Mouse (Mus musculus): ENCODE measurements around the gene Utrn.

- TF ChIP-seq POLR2A (IDR thresholded peaks at IDR 0.05; ENCODE audit: insufficient read length, low read depth) (no peak), POLR2AphosphoS2 (IDR thresholded peaks at IDR 0.05; ENCODE audit: insufficient read length, low read depth) (no peak), MAX (IDR thresholded peaks at IDR 0.05; ENCODE audit: low read depth) (no peak), MYOG (IDR thresholded peaks at IDR 0.05; ENCODE audit: control insufficient read depth in 1 of 3, insufficient read depth in 1 of 3, insufficient read length in 2 of 3, low read depth in 2 of 3) (no peak), USF1 (IDR thresholded peaks at IDR 0.05; ENCODE audit: low read depth) (no peak), TCF12 (IDR thresholded peaks at IDR 0.05; ENCODE audit: insufficient read depth, poor library complexity, severe bottlenecking) (no peak), TCF3 (IDR thresholded peaks at IDR 0.05; ENCODE audit: insufficient read length, low read depth) (no peak), E2F4 (IDR thresholded peaks at IDR 0.05; ENCODE audit: insufficient read depth) (no peak), CEBPB (IDR thresholded peaks at IDR 0.05; ENCODE audit: insufficient read depth, poor library complexity, severe bottlenecking) (no peak)
Observed at GRCm38 (mm10) chr10:12911451-12911850, 42.3 kb upstream of the Utrn start.

Measured in myocyte (in vitro differentiated cells).